In genomic region chr10:12814411-12814810, GRCm38 (mm10) we compare ENCODE assay signal across 23 mouse cellular contexts. TPM values are rescaled to one million over a fixed set of nuclear protein-coding genes. Genes with fewer than 3 reads are reported as not detected.
DNase-seq lines count a peak whose midpoint lies in the region; ATAC-seq and TF ChIP-seq lines count a peak whose summit lies in the region.
"Had no signal": no experiment of that assay in that cellular context is flagged by ENCODE, and none has a peak within 500 bp of the region (broad histone marks: within the 10 kb centered on the region; RNA-seq: fewer than 3 reads in every experiment).

No protein-coding gene starts in this region.

- H3K36me3 ChIP-seq in liver, embryonic 13.5 days = no peaks in the 10 kb centered on the region
- no peaks in the 10 kb centered on the region for H3K36me3 ChIP-seq in kidney, adult 2 months (ENCODE audit: control insufficient read depth, insufficient read depth, low read length)
- H3K36me3 ChIP-seq: embryonic facial prominence, embryonic 10.5 days; hindbrain, embryonic 10.5 days; limb, embryonic 12.5 days; lung, embryonic 15.5 days; midbrain, embryonic 13.5 days; neural tube, embryonic 12.5 days had no signal

- ATAC-seq in liver, embryonic 13.5 days (ENCODE audit: low read depth) = peak; percentile 85
- ATAC-seq: forebrain, embryonic 14.5 days; hindbrain, postnatal 0 days; intestine, postnatal 0 days; midbrain, embryonic 13.5 days had no signal

- WGBS in liver, embryonic 13.5 days (ENCODE audit: insufficient replicate concordance) = 28% methylated on average over 7 of the region's 7 CpGs
- WGBS in kidney, adult 2 months = 92% methylated on average over 7 of the region's 7 CpGs

- H3K27me3 ChIP-seq in liver, embryonic 13.5 days = no peaks in the 10 kb centered on the region
- H3K27me3 ChIP-seq in kidney, adult 2 months (replicated peaks; ENCODE audit: control insufficient read depth, insufficient read depth, low read length) = no peaks in the 10 kb centered on the region
- H3K27me3 ChIP-seq: limb, embryonic 12.5 days; lung, embryonic 15.5 days; midbrain, embryonic 13.5 days; neural tube, embryonic 12.5 days had no signal

- H3K9me3 ChIP-seq in liver, embryonic 13.5 days (replicated peaks) = no peaks in the 10 kb centered on the region
- H3K9me3 ChIP-seq: embryonic facial prominence, embryonic 10.5 days; hindbrain, embryonic 10.5 days; limb, embryonic 12.5 days; lung, embryonic 15.5 days; midbrain, embryonic 13.5 days; neural tube, embryonic 12.5 days had no signal

- DNase-seq in gastrocnemius, adult 2 months = no peak
- no peak for DNase-seq in gastrocnemius, adult 18-20 months (ENCODE audit: low spot score)
- DNase-seq in spleen, adult 12 weeks (ENCODE audit: low spot score) = peak; percentile 28
- no peak for DNase-seq in spleen, postnatal 4 days (ENCODE audit: low spot score in 2 of 2)
- peak; percentile 66 for DNase-seq in liver, embryonic 13.5 days
- DNase-seq in B cell, adult 2 months = no peak
- no peak for DNase-seq in cerebellum, postnatal 10 days
- DNase-seq in kidney, adult 2 months = no peak
- DNase-seq: adrenal gland, postnatal 14 days; cerebellum, adult 2 months; gastrocnemius, postnatal 25 days; lung, postnatal 4 days; spleen, adult 18-20 months had no signal

- H3K4me1 ChIP-seq in liver, embryonic 13.5 days (replicated peaks) = peaks cover 76% of the 10 kb centered on the region
- H3K4me1 ChIP-seq in kidney, adult 2 months (ENCODE audit: control insufficient read depth, insufficient read depth, low read length) = peaks cover 20% of the 10 kb centered on the region; the same call in 1 of the 2 replicates
- H3K4me1 ChIP-seq: midbrain, embryonic 13.5 days; neural tube, embryonic 12.5 days had no signal

- H3K27ac ChIP-seq in gastrocnemius, adult 2 months = peak overlapping the region; percentile 87; the same call in 1 of the 2 replicates
- peak overlapping the region; percentile 92 for H3K27ac ChIP-seq in liver, embryonic 13.5 days
- no peak overlapping the region for H3K27ac ChIP-seq in kidney, adult 2 months (ENCODE audit: insufficient read depth, low read depth, low read length)
- H3K27ac ChIP-seq: embryonic facial prominence, embryonic 10.5 days; hindbrain, embryonic 10.5 days; hindbrain, postnatal 0 days; kidney, postnatal 0 days; limb, embryonic 12.5 days; lung, embryonic 15.5 days; midbrain, embryonic 13.5 days; neural tube, embryonic 12.5 days had no signal

- no peak for TF ChIP-seq CTCF in gastrocnemius, adult 2 months (IDR thresholded peaks at IDR 0.05)
- TF ChIP-seq CTCF in kidney, adult 2 months (conservative IDR thresholded peaks at IDR 0.05; ENCODE audit: insufficient read depth, insufficient read length, low read depth, low read length) = no peak

- intact Hi-C loops in gastrocnemius, adult 2 months (cut with DNase I) = no loop called here

- peak overlapping the region; percentile 67 for H3K4me2 ChIP-seq in liver, embryonic 13.5 days
- H3K4me2 ChIP-seq: limb, embryonic 12.5 days; lung, embryonic 15.5 days; midbrain, embryonic 13.5 days; neural tube, embryonic 12.5 days had no signal

- peak overlapping the region; percentile 69; the same call in 1 of the 2 replicates for H3K9ac ChIP-seq in liver, embryonic 13.5 days
- H3K9ac ChIP-seq: limb, embryonic 12.5 days; lung, embryonic 15.5 days; midbrain, embryonic 13.5 days; neural tube, embryonic 12.5 days had no signal

- no peak overlapping the region for H3K4me3 ChIP-seq in gastrocnemius, adult 2 months
- no peak overlapping the region for H3K4me3 ChIP-seq in liver, embryonic 13.5 days (replicated peaks)
- no peak overlapping the region for H3K4me3 ChIP-seq in kidney, adult 2 months (ENCODE audit: insufficient read depth, low read depth, low read length)
- H3K4me3 ChIP-seq: embryonic facial prominence, embryonic 10.5 days; hindbrain, embryonic 10.5 days; limb, embryonic 12.5 days; lung, embryonic 15.5 days; midbrain, embryonic 13.5 days; neural tube, embryonic 12.5 days had no signal

- TF ChIP-seq POLR2A in kidney, adult 2 months (IDR thresholded peaks at IDR 0.05; ENCODE audit: low read depth, low read length) = no peak

RNA-seq across cellular contexts. Expression of gene Utrn, which starts 54.8 kb away (rescaled TPM):
- 10 to 100 TPM; 20.1 to 28.1 TPM for total RNA-seq in gastrocnemius, adult 2 months (2021)
- total RNA-seq in gastrocnemius, adult 18-20 months (2021) = 10 to 100 TPM; 17.6 to 20.4 TPM
- polyA plus RNA-seq in liver, embryonic 13.5 days (2015; fragmentation: Nextera tagmentation; extraction: Ambion mirVana) = 9.2 and 9.7 TPM in 2 replicates
- 20.8 and 21.1 TPM in 2 replicates for polyA plus RNA-seq in kidney, adult 2 months (2012; rRNA removed)

Comparison
In these comparisons a context has a peak if more than half of its experiments do, and no peak if none do; other contexts are left out.
1. DNase-seq: peak in spleen, adult 12 weeks (single experiment) and liver, embryonic 13.5 days (single experiment); none in gastrocnemius, adult 2 months (single experiment), gastrocnemius, adult 18-20 months (single experiment), spleen, postnatal 4 days (0 of 2), B cell, adult 2 months (0 of 2), cerebellum, postnatal 10 days (0 of 2) and kidney, adult 2 months (single experiment).